Mouse (Mus musculus) hindbrain, embryonic 12.5 days (tissue): Measurements from ENCODE around the gene C2cd4a. TPM values are rescaled to one million over a fixed set of nuclear protein-coding genes. Genes with fewer than 3 reads are reported as not detected.

Source experiments
- ATAC-seq: fragments of 200-750 bp; cut with Nextera tagmentation; 2 replicates; pipeline ENCODE4 v1.8.0; 2017; ENCODE audit warnings: moderate TSS enrichment; ENCODE audit not compliant: low FRiP score
- H3K27ac ChIP-seq: fragments of 300-500 bp; sonication (generic); 2 replicates; pipeline ENCODE4 v1.5.1; 2016; ENCODE audit warnings: mild to moderate bottlenecking
- H3K27me3 ChIP-seq: fragments of 300-500 bp; sonication (generic); 2 replicates; pipeline ENCODE4 v1.6.1; 2016; ENCODE audit warnings: mild to moderate bottlenecking
- H3K36me3 ChIP-seq: fragments of 300-500 bp; sonication (generic); 2 replicates; pipeline ENCODE4 v1.6.1; 2016; ENCODE audit warnings: mild to moderate bottlenecking
- H3K4me1 ChIP-seq: fragments of 300-500 bp; sonication (generic); 2 replicates; pipeline ENCODE4 v1.6.1; 2016
- H3K4me2 ChIP-seq: fragments of 300-500 bp; sonication (generic); replicated peaks from 2 replicates; pipeline ENCODE4 v1.6.1; 2016; ENCODE audit warnings: mild to moderate bottlenecking
- H3K4me3 ChIP-seq: fragments of 300-500 bp; sonication (generic); 2 replicates; pipeline ENCODE4 v1.5.1; 2016; ENCODE audit warnings: mild to moderate bottlenecking
- H3K9ac ChIP-seq: fragments of 300-500 bp; sonication (generic); 2 replicates; pipeline ENCODE4 v1.6.1; 2016; ENCODE audit warnings: mild to moderate bottlenecking, moderate library complexity
- H3K9me3 ChIP-seq: fragments of 300-500 bp; sonication (generic); replicated peaks from 2 replicates; pipeline ENCODE4 v1.6.1; 2016; ENCODE audit warnings: mild to moderate bottlenecking
- WGBS: fragments of 180-500 bp; shearing (Covaris S2); methylation state at CpG from one replicate; pipeline ENCODE4 v1.1.7; 2016; 5-methylcytosine and 5-hydroxymethylcytosine counted together
- polyA plus RNA-seq: library from polyadenylated mRNA; unstranded; fragments of >200 nt; fragmentation: Nextera tagmentation; extraction: Ambion mirVana; gene quantifications from 2 replicates; pipeline ENCODE4 v1.2.1, GENCODE M21; 2016

Gene C2cd4a
- polyA plus RNA-seq, 1 experiment from 2014 or later: not detected

GRCm38 (mm10) chr9:67799078-67799819 is 32.9 kb downstream of the C2cd4a start:
- no peaks in the 10 kb centered on the region for H3K9me3 ChIP-seq
- 68% methylated on average over 14 of the region's 14 CpGs for WGBS
- peaks cover 20% of the 10 kb centered on the region for H3K4me1 ChIP-seq
- no peak overlapping the region for H3K9ac ChIP-seq
- no peak for ATAC-seq
- H3K36me3 ChIP-seq: no peaks in the 10 kb centered on the region
- H3K27ac ChIP-seq: no peak overlapping the region
- no peaks in the 10 kb centered on the region for H3K27me3 ChIP-seq
- H3K4me3 ChIP-seq: no peak overlapping the region
- H3K4me2 ChIP-seq: no peak overlapping the region

GRCm38 (mm10) chr9:67795205-67795675 is 36.9 kb downstream of the C2cd4a start:
- Histone ChIP-seq H3K4me2 (peak overlapping the region; percentile 37), H3K9me3 (no peaks in the 10 kb centered on the region), H3K4me3 (no peak overlapping the region), H3K27ac (peak overlapping the region; percentile 83), H3K9ac (no peak overlapping the region), H3K36me3 (no peaks in the 10 kb centered on the region), H3K4me1 (peaks cover 22% of the 10 kb centered on the region), H3K27me3 (no peaks in the 10 kb centered on the region)
- ATAC-seq: peak; percentile 84
- 41% methylated on average over 14 of the region's 14 CpGs for WGBS

GRCm38 (mm10) chr9:67794668-67795067 is 37.5 kb downstream of the C2cd4a start:
- Histone ChIP-seq H3K27ac (peak overlapping the region; percentile 83), H3K27me3 (no peaks in the 10 kb centered on the region), H3K4me3 (no peak overlapping the region), H3K36me3 (no peaks in the 10 kb centered on the region), H3K9ac (no peak overlapping the region), H3K9me3 (no peaks in the 10 kb centered on the region), H3K4me2 (no peak overlapping the region), H3K4me1 (peaks cover 22% of the 10 kb centered on the region)
- ATAC-seq: no peak
- 89% methylated on average over 4 of the region's 4 CpGs for WGBS

- Histone ChIP-seq H3K4me1 (peaks cover 22% of the 10 kb centered on the region), H3K4me2 (no peak overlapping the region), H3K27me3 (no peaks in the 10 kb centered on the region), H3K4me3 (no peak overlapping the region), H3K27ac (0 out of 2 replicates have a peak overlapping the region, but pooled peaks have one; percentile 83), H3K9me3 (no peaks in the 10 kb centered on the region), H3K9ac (no peak overlapping the region), H3K36me3 (no peaks in the 10 kb centered on the region)
- WGBS: 83% methylated on average over 1 of the region's 1 CpGs
- 0 out of 2 replicates have a peak, but pooled peaks have one; percentile 38 for ATAC-seq
Measured at GRCm38 (mm10) chr9:67794216-67794615, 37.9 kb downstream of the C2cd4a start.

DNA sequence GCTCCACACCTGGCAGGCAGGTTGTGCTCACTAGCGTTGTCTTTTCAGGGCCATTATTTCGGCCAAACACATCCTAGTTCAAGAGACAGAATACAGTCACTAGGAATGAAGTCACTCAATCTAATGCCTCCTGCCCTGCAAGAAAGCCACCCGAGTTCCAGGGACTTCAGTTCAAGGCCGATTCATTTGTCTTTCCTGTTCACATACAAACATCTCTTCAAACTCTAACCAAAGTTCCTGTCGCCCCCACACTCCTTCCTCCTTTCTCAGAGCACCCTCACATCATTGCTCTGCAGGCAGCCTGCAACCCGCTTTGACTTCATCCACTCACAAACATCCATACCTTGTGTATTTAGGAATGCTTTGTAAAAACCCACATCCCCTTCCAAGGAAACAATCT is 38.6 kb downstream of the C2cd4a start:
- Histone ChIP-seq H3K9ac (no peak overlapping the region), H3K36me3 (no peaks in the 10 kb centered on the region), H3K4me1 (peaks cover 22% of the 10 kb centered on the region), H3K4me3 (no peak overlapping the region), H3K9me3 (no peaks in the 10 kb centered on the region), H3K27ac (no peak overlapping the region), H3K27me3 (no peaks in the 10 kb centered on the region), H3K4me2 (no peak overlapping the region)
- WGBS: 89% methylated on average over 6 of the region's 6 CpGs
- no peak for ATAC-seq

DNA sequence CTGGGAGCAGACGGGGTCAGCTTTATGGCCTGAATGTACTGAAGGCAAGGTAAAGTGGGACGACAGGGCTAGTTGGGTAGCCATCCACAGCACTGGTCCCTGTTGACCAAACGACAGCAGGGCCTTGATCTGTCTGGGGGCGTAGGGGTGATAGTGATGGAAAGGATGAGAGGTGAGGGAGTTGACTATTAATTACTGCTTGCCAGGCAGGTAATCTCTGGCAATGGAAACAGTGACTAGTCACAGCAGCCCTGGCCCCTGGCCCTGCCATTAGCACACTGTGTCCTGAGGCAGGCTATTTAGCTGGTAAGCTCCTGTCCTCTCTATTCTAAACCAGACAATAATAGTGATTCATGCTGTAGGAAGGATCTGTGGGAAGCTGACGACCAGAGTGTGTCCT is 39.7 kb downstream of the C2cd4a start:
- Histone ChIP-seq H3K9ac (no peak overlapping the region), H3K4me1 (peaks cover 22% of the 10 kb centered on the region), H3K9me3 (no peaks in the 10 kb centered on the region), H3K27ac (no peak overlapping the region), H3K27me3 (no peaks in the 10 kb centered on the region), H3K4me2 (no peak overlapping the region), H3K36me3 (no peaks in the 10 kb centered on the region), H3K4me3 (no peak overlapping the region)
- WGBS: 73% methylated on average over 5 of the region's 5 CpGs
- no peak for ATAC-seq

DNA sequence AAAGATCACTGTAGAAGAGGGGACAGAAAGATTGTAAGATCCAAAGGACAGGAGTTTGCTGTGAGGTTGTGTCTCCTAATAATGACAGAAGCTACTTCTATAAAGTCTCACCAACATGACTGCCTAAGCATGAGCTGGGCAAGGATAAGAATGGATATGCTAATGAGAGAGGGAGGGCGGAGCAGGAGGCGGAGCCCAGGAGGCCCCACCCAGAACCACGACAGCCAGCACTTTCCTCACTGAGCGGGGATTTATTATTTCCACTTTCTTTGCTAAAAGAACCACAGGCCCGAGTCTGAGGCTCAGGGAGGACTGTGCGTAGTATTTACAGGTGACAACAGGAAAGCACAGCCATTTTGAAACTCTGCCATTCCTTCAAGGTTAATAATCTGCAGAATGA is 44.5 kb downstream of the C2cd4a start:
- Histone ChIP-seq H3K4me1 (no peaks in the 10 kb centered on the region), H3K4me2 (no peak overlapping the region), H3K27me3 (no peaks in the 10 kb centered on the region), H3K36me3 (no peaks in the 10 kb centered on the region), H3K9ac (no peak overlapping the region), H3K27ac (no peak overlapping the region), H3K4me3 (no peak overlapping the region), H3K9me3 (no peaks in the 10 kb centered on the region)
- ATAC-seq: no peak
- 69% methylated on average over 6 of the region's 6 CpGs for WGBS

DNA sequence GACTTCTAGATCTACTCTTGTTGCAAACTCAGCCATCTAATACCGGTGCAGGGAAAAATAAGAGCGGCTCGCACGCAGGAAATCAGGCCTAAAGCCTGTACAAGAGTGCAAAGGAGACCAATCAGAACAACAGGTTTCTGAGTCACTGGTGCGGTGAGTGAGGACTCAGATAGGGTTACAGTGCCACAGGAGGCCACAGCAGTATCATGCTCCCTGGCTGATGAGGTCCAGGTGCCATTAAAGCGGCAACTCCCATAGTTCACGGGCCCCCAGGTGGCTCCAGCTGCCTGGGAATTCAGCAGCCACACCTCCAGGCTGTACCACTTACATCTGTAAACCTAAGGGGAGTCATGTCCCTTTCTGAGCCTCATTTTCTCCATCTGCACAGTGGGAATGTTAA is 45.8 kb downstream of the C2cd4a start:
- Histone ChIP-seq H3K27me3 (no peaks in the 10 kb centered on the region), H3K4me2 (no peak overlapping the region), H3K4me3 (no peak overlapping the region), H3K9me3 (no peaks in the 10 kb centered on the region), H3K9ac (no peak overlapping the region), H3K27ac (no peak overlapping the region), H3K4me1 (no peaks in the 10 kb centered on the region), H3K36me3 (no peaks in the 10 kb centered on the region)
- WGBS: 78% methylated on average over 7 of the region's 7 CpGs
- ATAC-seq: no peak

GRCm38 (mm10) chr9:67783925-67784324 is 48.2 kb downstream of the C2cd4a start:
- no peaks in the 10 kb centered on the region for H3K9me3 ChIP-seq
- H3K36me3 ChIP-seq: no peaks in the 10 kb centered on the region
- H3K27ac ChIP-seq: no peak overlapping the region
- no peak for ATAC-seq
- H3K4me1 ChIP-seq: no peaks in the 10 kb centered on the region
- no peaks in the 10 kb centered on the region for H3K27me3 ChIP-seq
- H3K9ac ChIP-seq: no peak overlapping the region
- H3K4me3 ChIP-seq: no peak overlapping the region
- no peak overlapping the region for H3K4me2 ChIP-seq

DNA sequence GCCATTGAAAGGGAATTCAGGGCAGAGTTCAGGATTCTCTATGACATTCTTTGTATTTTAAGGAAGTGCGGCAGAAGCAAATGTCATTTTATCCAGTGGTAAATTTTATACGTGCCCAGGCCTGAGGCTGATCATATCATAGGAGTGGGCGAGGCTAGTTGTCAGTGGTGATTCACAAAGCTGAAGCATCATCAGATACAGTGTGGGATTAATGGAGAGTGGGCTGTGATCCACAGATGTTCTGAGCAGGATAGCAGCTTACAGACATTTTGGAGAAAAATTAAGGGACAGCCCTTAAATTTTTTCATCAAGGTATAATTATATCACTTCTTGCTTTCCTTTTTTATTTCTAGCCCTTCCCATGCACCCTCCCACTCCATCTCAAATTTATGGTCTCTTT is 48.7 kb downstream of the C2cd4a start:
- WGBS: 83% methylated on average over 3 of the region's 3 CpGs
- H3K9ac ChIP-seq: no peak overlapping the region
- no peak for ATAC-seq
- H3K4me1 ChIP-seq: 0 out of 2 replicates have a peak, but pooled peaks cover 2% of the 10 kb centered on the region
- H3K4me3 ChIP-seq: no peak overlapping the region
- H3K27ac ChIP-seq: no peak overlapping the region
- no peaks in the 10 kb centered on the region for H3K36me3 ChIP-seq
- no peak overlapping the region for H3K4me2 ChIP-seq
- no peaks in the 10 kb centered on the region for H3K27me3 ChIP-seq
- no peaks in the 10 kb centered on the region for H3K9me3 ChIP-seq

DNA sequence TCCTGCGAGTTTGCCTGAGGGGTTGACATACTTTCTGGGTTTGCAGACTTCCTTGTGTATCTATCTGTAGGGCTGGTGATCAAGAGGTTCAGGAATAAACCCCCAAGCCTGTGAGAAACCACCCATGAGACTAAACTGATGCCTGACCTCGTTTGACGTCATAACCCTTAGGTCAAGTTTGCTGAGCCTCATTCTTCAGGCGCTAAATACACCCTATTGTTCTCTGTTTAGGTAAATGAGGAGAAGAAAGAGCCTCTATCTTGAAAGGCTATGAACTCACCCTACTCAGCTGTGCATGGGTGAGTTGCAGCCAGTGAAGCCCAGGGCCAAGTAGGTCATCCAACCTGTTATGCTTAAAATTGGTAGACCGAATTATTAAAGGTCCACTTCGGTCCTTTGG is 49.3 kb downstream of the C2cd4a start:
- no peak for ATAC-seq
- Histone ChIP-seq H3K4me1 (0 out of 2 replicates have a peak, but pooled peaks cover 2% of the 10 kb centered on the region), H3K36me3 (no peaks in the 10 kb centered on the region), H3K9ac (no peak overlapping the region), H3K9me3 (no peaks in the 10 kb centered on the region), H3K4me2 (no peak overlapping the region), H3K27me3 (no peaks in the 10 kb centered on the region), H3K27ac (no peak overlapping the region), H3K4me3 (no peak overlapping the region)
- WGBS: 68% methylated on average over 6 of the region's 6 CpGs
